Mouse (Mus musculus) lung, postnatal 0 days (tissue): ENCODE measurements around the gene Map3k15.

Experiments used
- CTCF ChIP-seq: IDR thresholded peaks from 2 replicates; pipeline ENCODE4 v1.5.1; 2016; ENCODE audit warnings: antibody characterized with exemption, mild to moderate bottlenecking
- EP300 ChIP-seq: IDR thresholded peaks from 2 replicates; pipeline ENCODE4 v1.6.1; 2016; ENCODE audit warnings: antibody characterized with exemption, mild to moderate bottlenecking, control low read depth

DNA sequence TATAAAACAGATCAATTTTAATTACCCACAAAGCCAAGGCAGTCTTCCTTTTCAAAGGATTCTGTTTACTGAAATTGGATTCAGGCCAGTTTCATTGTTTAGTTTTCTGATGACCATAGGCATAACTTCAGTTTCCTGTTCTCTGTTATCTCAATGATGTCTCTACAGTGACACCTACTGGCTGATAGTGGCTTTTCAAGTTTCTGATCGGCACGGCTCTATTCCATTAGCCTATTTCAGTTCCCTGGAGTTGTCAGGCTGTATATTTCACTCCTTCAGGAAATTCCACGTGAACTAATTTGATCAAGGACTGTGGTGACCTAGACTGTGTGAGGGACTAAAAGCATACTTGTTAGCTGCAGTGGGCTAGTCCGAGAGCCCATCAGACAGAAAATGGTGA, 25.0 kb upstream of the Map3k15 start:
- TF ChIP-seq CTCF (peak; percentile 74), EP300 (0 out of 2 replicates have a peak, but pooled peaks have one; percentile 26)
